Mouse (Mus musculus): ENCODE measurements around the gene Bcas2.

- TF ChIP-seq CTCF (IDR thresholded peaks at IDR 0.05; ENCODE audit: low read depth) (peak; percentile 71), EP300 (IDR thresholded peaks at IDR 0.05; ENCODE audit: low read depth) (no peak)
These were observed 52.3 kb downstream of the Bcas2 start for GRCm38 (mm10) chr3:103223752-103224151.

Data from liver, embryonic 14.5 days (tissue).